Mouse (Mus musculus) heart, embryonic 13.5 days (tissue): ENCODE data around the gene Rnf141. TPM values are rescaled to one million over a fixed set of nuclear protein-coding genes. Genes with fewer than 3 reads are reported as not detected.

Source experiments
- ATAC-seq: fragments of 200-750 bp; cut with Nextera tagmentation; 2 replicates; pipeline ENCODE4 v1.8.0; 2017; ENCODE audit warnings: moderate TSS enrichment; ENCODE audit not compliant: insufficient number of reproducible peaks, low FRiP score, low TSS enrichment; ENCODE audit errors: extremely low read depth
- H3K27ac ChIP-seq: fragments of 300-500 bp; sonication (generic); replicated peaks from 2 replicates; pipeline ENCODE4 v1.5.1; 2015; ENCODE audit warnings: moderate library complexity, mild to moderate bottlenecking, inconsistent platforms
- H3K27me3 ChIP-seq: fragments of 300-500 bp; sonication (generic); replicated peaks from 2 replicates; pipeline ENCODE4 v1.6.1; 2015; ENCODE audit warnings: mild to moderate bottlenecking, inconsistent platforms
- H3K36me3 ChIP-seq: fragments of 300-500 bp; sonication (generic); 2 replicates; pipeline ENCODE4 v1.6.1; 2015; ENCODE audit warnings: mild to moderate bottlenecking, inconsistent platforms
- H3K4me1 ChIP-seq: fragments of 300-500 bp; sonication (generic); 2 replicates; pipeline ENCODE4 v1.6.1; 2015; ENCODE audit warnings: inconsistent platforms
- H3K4me2 ChIP-seq: fragments of 300-500 bp; sonication (generic); 2 replicates; pipeline ENCODE4 v1.6.1; 2015; ENCODE audit warnings: inconsistent platforms, mild to moderate bottlenecking, moderate library complexity
- H3K4me3 ChIP-seq: fragments of 300-500 bp; sonication (generic); 2 replicates; pipeline ENCODE4 v1.5.1; 2015; ENCODE audit warnings: moderate library complexity, mild to moderate bottlenecking, inconsistent platforms
- H3K9ac ChIP-seq: fragments of 300-500 bp; sonication (generic); 2 replicates; pipeline ENCODE4 v1.6.1; 2015; ENCODE audit warnings: inconsistent platforms, mild to moderate bottlenecking, moderate library complexity
- H3K9me3 ChIP-seq: fragments of 300-500 bp; sonication (generic); 2 replicates; pipeline ENCODE4 v1.6.1; 2016; ENCODE audit warnings: inconsistent platforms
- WGBS: fragments of 180-500 bp; shearing (Covaris S2); methylation state at CpG from one replicate; pipeline ENCODE4 v1.1.7; 2015; ENCODE audit warnings: mixed read lengths; 5-methylcytosine and 5-hydroxymethylcytosine counted together
- microRNA-seq: library from miRNA; unstranded; fragments of <30 nt; microRNA quantifications from one replicate; pipeline ENCODE4, GENCODE M21; 2016
- polyA plus RNA-seq: library from polyadenylated mRNA; unstranded; fragments of >200 nt; fragmentation: Nextera tagmentation; extraction: Ambion mirVana; gene quantifications from 2 replicates; pipeline ENCODE4 v1.2.1, GENCODE M21; 2015

Gene Rnf141
- polyA plus RNA-seq, 1 experiment from 2014 or later, result 27.6 TPM

- no peak overlapping the region for H3K9ac ChIP-seq
- WGBS, result 53% methylated on average over 5 of the region's 5 CpGs
- no peaks in the 10 kb centered on the region for H3K27me3 ChIP-seq
- H3K4me2 ChIP-seq, result no peak overlapping the region
- H3K36me3 ChIP-seq, result no peaks in the 10 kb centered on the region
- no peaks in the 10 kb centered on the region for H3K9me3 ChIP-seq
- ATAC-seq, result no peak
- H3K4me1 ChIP-seq, result no peaks in the 10 kb centered on the region
- no peak overlapping the region for H3K27ac ChIP-seq
- H3K4me3 ChIP-seq, result no peak overlapping the region
Measured at GRCm38 (mm10) chr7:110753926-110754330, 90.3 kb downstream of the Rnf141 start.

- Histone ChIP-seq H3K4me2 (no peak overlapping the region), H3K27me3 (no peaks in the 10 kb centered on the region), H3K4me3 (no peak overlapping the region), H3K9me3 (no peaks in the 10 kb centered on the region), H3K27ac (no peak overlapping the region), H3K36me3 (no peaks in the 10 kb centered on the region), H3K9ac (no peak overlapping the region), H3K4me1 (no peaks in the 10 kb centered on the region)
- 83% methylated on average over 1 of the region's 1 CpGs for WGBS
- ATAC-seq, result no peak
Measured at GRCm38 (mm10) chr7:110753310-110753709, 90.9 kb downstream of the Rnf141 start.

- H3K36me3 ChIP-seq, result no peaks in the 10 kb centered on the region
- no peak overlapping the region for H3K9ac ChIP-seq
- H3K4me2 ChIP-seq, result no peak overlapping the region
- H3K4me1 ChIP-seq, result no peaks in the 10 kb centered on the region
- H3K9me3 ChIP-seq, result no peaks in the 10 kb centered on the region
- H3K27ac ChIP-seq, result no peak overlapping the region
- H3K4me3 ChIP-seq, result no peak overlapping the region
- ATAC-seq, result no peak
- H3K27me3 ChIP-seq, result no peaks in the 10 kb centered on the region
- WGBS, result 40% methylated on average over 1 of the region's 1 CpGs
Measured at GRCm38 (mm10) chr7:110751634-110752033, 92.6 kb downstream of the Rnf141 start.

DNA sequence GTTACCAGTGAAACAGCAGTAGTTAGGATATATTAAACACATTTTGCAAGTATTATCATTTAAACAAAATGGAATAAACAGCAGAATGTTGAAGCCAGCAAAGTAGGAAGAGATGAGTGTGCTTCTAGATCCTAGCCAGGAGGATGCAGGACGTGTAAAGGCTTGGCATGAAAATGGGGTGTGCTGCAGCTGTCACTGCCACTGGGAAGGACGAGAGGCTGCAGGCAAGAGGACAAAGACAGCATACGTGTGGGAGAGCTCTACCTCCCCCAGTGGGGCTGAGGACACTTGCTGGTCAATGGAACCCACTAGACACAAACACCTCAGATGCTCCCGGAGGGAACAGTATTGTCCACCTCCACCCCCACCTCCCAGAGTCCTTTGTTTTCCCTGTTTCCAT lies 93.4 kb downstream of the Rnf141 start:
- no peak for ATAC-seq
- no peaks in the 10 kb centered on the region for H3K36me3 ChIP-seq
- 55% methylated on average over 4 of the region's 4 CpGs for WGBS
- H3K9ac ChIP-seq, result no peak overlapping the region
- H3K27ac ChIP-seq, result no peak overlapping the region
- no peaks in the 10 kb centered on the region for H3K4me1 ChIP-seq
- no peak overlapping the region for H3K4me3 ChIP-seq
- no peaks in the 10 kb centered on the region for H3K9me3 ChIP-seq
- H3K27me3 ChIP-seq, result no peaks in the 10 kb centered on the region; the same call in 1 of the 2 replicates
- no peak overlapping the region for H3K4me2 ChIP-seq

Small RNA genes lying within 50 kb of the gene (microRNA-seq; reads per million reads assigned to microRNA genes)
- not detected for gene Gm47282

Other genes with a start within 250 kb of the Rnf141 start
- 25.7 and 26.6 TPM in 2 replicates for gene Sbf2, start 229.5 kb downstream of the Rnf141 start, polyA plus RNA-seq
- 9.8 and 12.0 TPM in 2 replicates for gene Adm, start 216.8 kb downstream of the Rnf141 start, polyA plus RNA-seq
- gene Ampd3, start 76.3 kb downstream of the Rnf141 start, polyA plus RNA-seq, result 5.1 and 6.0 TPM in 2 replicates
- 6.2 TPM in 2 replicates for gene Lyve1, start 18.8 kb upstream of the Rnf141 start, polyA plus RNA-seq
- 4.6 and 5.3 TPM in 2 replicates for gene Mrvi1, start 138.0 kb upstream of the Rnf141 start, polyA plus RNA-seq
- gene Ctr9, start 184.5 kb upstream of the Rnf141 start, polyA plus RNA-seq, result 39.6 and 41.8 TPM in 2 replicates
- gene Eif4g2, start 238.6 kb upstream of the Rnf141 start, polyA plus RNA-seq, result 583 and 585 TPM in 2 replicates